Mouse (Mus musculus) hematopoietic stem cell, adult 5-6 weeks (primary cell): ENCODE data around the gene Pafah1b3. TPM values are rescaled to one million over a fixed set of nuclear protein-coding genes. Genes with fewer than 3 reads are reported as not detected.

Experiments used
- ATAC-seq, 2 experiments: fragments of 125-278 bp in 1 of 2; replicated peaks in 1 of 2; 2 replicates each; pipeline ENCODE4 v1.8.0; 2016 to 2017; ENCODE audit warnings: inconsistent platforms in 2 of 2, mild to moderate bottlenecking in 2 of 2, moderate number of reproducible peaks in 2 of 2, low read depth in 1 of 2, moderate TSS enrichment in 1 of 2; ENCODE audit not compliant: low FRiP score in 2 of 2, poor library complexity in 2 of 2, severe bottlenecking in 2 of 2, insufficient read depth in 1 of 2, low TSS enrichment in 1 of 2
- total RNA-seq: library from RNA; stranded (forward); fragments of 172-1452, 232-1000 nt; gene quantifications from 2 replicates; pipeline ENCODE4 v1.2.3, GENCODE M21; 2017

Gene Pafah1b3
- total RNA-seq, 1 experiment from 2014 or later, result 20.8 TPM

DNA sequence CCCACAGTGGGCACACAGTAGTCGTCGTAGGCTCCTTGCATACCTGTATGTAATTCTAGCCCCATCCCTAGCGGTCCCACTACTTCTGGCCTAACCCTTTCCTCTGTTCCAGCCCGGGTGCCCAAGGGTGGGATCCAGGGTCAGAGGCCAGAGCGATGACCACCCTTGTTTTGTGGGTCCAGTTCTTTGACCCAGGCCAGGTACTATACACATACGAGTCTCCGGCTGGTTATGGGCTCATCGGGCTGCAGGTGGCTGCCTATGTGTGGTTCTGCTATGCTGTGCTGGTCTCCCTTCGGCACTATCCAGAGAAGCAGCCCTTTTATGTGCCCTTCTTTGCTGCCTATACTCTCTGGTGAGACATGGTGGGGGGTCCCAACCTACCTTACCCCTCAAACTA lies 11.6 kb upstream of the Pafah1b3 start:
- ATAC-seq, result no peak

DNA sequence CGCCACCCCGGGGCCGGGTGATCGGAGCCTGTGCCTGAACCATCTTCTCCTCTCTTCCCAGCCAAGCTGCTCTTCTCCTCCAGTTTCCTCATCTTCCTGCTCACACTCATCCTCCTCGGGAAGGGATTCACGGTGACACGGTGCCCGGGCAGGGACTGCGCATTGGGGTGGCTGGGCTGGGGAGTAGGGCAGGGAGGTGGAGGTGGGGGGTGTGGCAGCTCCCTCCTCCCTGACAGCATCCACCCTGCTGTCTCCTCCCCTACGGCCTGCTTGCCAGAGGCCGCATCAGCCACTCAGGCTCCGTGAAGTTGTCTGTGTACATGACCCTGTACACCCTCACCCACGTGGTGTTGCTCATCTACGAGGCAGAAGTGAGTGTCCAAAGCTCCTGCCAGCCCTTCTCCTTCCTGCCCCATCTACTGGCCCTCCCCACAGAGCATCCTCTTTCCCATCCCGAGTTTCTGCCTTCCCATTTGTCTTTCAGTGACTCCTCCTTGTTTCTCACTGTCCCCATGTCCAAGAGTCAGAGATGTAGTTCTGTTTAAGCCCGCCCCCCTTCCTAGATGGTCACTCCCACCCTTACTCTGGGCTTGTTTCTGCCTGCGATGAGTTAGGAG lies 11.0 kb upstream of the Pafah1b3 start:
- ATAC-seq, result no peak

DNA sequence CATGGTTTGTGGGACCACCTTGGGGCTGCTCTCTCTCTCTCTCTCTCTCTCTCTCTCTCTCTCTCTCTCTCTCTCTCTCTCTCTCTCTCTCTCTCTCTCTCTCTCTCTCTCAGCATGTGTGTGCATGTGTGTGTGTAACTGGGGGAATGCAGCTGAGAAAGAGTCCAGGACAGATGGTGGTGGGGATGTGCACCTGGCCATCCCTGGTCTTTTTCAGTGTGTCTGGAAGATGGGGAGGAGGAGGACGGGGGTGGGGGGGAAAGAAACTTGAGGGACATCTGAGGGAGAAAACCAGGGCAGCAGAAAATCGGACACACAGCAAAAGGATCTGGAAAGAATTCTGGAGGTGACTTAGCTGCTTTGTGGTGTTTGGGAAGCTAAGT lies 8.8 kb upstream of the Pafah1b3 start:
- no peak for ATAC-seq

DNA sequence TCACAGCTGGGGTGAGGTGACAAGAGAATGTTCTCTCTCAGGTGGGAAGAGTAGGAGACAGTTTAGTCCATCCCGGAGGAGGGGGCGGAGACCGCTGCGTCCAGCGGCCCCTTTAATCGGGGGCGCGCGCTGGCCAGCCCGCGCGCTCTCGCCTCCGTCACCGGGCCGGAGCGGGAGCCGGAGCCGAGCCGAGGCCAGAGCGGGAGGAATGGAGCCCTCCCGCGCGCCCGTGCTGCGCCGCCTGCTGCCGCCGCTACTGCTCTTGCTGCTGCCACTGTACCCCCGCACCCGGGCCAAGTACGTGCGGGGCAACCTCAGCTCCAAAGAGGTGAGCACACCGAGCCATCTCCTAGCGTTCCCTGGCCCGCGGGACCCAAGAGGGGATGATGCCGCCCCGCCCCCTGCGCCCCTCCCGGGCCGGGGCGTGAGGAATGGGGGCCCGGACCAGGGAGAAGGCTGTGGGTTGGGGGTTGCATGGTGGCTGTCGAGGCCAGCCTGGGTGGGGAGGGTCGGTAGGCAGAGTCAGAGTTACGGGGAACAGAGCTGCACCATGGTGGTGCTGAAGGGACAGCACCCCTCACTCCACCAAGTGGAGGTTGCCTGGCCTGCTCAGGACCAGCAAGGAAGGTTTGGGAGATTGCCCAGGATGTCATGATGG lies 8.3 kb upstream of the Pafah1b3 start, which contains the start of gene Tmem145:
Gene Tmem145 (plus strand): TSS at position 151 of the 658 bp plus-strand sequence.
- peak; percentile 56 to 85; a peak in 3 of 4 replicates for ATAC-seq

DNA sequence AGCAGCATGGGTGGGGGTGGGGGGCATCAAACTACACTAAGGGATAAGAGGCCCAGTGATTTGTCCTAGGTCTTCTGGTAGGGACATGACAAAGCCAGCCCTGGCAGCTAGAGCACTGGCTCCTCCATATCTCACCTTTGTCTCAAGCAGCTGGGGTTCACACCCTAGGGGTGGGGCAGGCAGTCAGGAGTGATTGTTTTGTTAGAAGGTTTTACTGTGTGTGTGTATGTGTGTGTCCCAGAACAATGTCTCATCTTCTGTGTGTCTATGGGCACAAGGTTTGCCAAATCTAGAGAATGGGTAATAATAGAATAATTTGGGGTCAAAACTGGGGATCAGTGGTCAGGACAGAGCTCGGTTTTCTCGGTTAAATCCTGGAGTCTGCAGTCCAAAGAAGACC lies 7.7 kb upstream of the Pafah1b3 start:
- ATAC-seq, result no peak

DNA sequence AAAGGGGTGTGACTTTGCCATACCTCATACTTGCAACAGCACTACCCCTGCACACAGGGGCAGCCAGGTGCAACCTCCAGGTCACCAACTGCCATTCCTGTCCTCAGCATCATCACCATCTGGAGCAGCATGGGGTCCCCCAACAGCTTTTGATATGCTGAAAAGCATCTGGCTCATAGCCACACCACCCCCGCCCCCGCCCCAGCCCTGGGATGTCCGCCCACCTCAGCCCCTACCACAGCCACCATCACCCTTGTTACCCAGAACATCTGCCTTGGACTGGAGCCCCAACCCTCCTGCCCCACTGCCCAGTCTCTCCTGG lies 5.9 kb upstream of the Pafah1b3 start:
- no peak for ATAC-seq

DNA sequence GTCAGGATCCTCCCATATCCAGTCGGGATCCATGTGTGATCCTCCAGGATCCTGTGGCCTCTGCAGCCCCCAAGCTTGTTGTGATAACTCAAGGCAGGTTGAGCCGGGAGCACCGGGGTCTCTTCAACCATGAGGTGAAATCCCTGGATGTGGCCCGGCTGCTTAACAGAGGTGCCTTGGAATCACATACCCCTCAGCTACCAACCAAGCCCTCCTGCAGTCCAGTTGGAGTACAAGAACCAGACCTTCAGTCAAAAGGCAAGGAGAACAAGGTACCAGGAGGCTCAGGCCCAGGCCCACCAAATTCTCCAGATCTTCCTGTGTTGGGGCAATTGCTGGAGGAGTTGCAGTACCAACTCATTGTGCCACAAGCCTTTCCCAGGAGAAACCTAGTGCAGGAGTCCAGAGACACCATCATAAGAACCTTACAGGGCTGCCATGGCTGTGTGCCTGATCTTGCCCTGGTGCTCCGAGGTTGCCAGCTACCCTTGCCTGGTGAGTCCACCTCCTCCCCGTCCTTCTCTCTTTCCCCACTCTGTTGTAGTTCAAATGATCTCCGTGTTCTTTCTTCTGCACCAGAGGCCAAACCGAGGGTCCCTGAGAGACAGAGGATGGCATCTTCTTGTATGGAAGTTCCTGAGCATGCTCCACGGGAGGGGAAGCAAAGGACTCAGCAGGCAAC lies 5.4 kb upstream of the Pafah1b3 start:
- ATAC-seq, result no peak

DNA sequence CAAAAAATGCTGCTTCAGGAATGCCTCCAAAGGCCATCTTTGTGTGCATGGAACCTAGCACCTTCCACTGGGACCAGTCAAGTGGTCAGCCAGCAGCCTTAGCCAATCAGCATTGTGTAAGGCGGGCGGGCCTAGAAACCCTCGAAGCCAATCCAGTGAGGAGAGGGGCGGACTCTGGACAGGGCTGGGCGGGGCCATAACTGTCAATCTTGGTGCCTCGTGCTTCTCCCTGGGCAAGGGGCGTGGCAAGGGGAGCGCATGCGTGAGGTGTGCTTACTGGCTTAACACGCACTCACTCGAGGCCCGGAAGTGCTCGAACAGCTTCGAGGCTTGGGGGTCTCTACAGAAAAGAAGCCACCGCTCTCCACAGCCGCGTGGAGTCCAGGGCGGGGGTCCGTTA lies 3.3 kb upstream of the Pafah1b3 start, which contains the start of gene Prr19:
Gene Prr19 (plus strand): TSS at position 349 of the 400 bp plus-strand sequence.
- no peak for ATAC-seq

DNA sequence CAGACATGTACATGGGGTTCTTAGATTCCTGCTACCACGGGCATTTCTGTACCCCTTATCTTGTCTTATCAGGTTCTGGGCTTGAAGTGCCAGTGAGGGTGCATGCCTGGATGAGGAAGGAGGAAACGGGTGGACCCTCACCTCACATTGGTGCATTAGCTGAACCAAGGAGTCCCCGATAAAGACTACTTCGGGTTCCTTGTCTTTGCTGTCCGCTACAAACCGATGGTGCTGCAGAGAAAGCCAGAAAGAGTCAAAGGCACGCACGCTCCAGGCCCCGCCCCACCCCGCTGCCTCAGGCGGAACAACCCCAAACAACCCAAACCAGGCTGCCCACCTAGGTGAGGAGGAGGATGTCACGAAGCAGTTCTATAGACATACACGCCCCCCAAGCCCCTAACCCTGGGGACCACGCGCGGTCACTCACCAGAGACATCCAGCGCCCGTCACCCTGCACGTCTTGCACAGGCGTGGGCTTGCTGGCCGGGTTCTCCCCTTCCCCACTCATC lies 787 bp downstream of the Pafah1b3 start:
- peak; percentile 38 to 42; a peak in 3 of 4 replicates for ATAC-seq

DNA sequence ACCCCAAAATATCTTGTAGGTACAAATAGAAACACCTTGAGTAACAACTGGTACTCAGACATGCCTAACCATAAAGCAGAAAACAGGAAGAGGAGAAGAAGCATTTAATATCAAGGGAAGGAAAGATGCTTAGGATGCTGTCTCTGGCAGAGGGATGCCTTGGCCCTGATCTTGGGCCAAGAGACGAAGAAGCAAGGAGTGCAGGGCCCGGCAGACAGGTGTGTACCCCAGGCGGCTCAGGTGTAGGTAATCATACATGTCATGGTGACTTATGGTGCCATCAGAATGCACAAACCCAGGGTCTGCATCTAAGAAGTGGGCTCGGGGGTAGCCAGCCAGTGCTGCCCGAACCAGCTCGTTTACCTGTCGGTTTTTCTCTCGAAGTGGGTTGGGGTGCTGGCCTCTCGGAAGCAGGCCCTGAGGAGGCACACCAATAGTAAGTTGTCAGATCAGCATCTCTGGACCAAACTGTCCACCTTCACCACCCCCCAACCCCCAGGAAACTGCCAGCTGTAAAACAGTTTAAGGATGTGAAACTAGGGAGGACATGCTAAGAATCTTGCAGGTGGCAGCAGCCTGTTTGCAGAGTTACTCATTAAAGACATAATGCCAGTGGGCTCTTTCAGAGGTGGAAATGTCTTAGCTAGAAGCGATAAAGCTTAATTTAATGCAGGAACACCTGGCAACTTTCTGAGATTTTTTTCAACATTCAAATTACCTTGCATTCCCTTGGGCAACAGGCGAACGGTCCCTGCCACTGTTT lies 2.6 kb downstream of the Pafah1b3 start:
- no peak for ATAC-seq

DNA sequence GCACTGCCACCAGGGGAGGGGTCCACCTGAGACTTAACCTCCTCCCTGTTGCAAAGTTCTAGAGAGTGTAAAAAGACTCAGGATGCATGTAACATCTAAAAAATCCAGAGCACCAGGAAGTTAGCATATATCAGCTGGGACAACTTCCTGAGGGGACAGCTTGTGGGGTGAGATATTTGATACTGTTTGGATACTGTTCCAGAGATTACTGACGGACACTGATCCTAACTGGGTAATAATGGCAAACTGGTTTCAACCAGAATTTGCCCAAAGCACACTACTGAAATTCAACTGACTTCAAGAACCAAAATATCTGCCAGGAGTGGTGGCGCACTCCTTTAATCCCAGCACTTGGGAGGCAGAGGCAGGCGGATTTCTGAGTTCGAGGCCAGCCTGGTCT lies 3.3 kb downstream of the Pafah1b3 start:
- ATAC-seq, result no peak

DNA sequence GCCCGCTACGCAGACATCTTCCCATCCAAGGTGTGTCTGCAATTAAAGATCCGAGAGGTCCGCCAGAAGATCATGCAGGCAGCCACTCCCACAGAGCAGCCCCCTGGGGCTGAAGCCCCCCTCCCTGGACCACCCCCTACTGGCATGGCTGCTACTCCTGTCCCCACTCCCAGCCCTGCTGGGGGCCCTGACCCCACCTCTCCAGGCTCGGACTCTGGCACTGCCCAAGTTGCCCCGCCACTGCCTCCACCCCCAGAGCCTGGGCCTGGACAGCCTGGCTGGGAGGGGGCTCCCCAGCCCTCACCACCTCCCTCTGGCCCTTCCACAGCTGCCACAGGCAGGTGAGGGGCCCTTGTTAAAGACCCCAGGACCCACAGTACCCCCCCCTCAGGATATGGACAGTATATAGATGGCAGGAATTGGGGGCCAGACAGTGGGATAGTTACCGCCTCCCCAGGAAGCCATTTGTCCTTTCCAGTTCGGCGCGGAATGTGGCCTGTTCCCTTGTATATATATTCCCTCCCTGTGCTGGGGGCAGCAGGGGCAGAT lies 4.5 kb downstream of the Pafah1b3 start:
- ATAC-seq, result no peak

DNA sequence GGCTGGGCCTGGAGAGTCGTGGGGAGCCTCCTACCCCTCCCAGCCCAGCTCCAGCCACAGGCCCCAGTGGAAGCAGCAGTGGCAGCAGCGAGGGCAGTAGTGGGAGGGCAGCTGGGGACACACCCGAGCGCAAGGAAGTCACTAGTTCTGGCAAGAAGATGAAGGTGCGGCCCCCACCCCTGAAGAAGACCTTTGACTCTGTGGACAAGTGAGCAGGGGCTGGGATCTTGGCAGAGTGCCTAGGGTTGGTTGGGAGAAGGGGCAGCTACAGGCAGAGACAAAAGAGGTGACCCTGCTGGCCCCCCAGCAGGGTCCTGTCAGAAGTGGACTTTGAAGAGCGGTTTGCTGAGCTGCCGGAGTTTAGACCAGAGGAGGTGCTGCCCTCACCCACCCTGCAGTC lies 5.7 kb downstream of the Pafah1b3 start:
- ATAC-seq, result no peak

DNA sequence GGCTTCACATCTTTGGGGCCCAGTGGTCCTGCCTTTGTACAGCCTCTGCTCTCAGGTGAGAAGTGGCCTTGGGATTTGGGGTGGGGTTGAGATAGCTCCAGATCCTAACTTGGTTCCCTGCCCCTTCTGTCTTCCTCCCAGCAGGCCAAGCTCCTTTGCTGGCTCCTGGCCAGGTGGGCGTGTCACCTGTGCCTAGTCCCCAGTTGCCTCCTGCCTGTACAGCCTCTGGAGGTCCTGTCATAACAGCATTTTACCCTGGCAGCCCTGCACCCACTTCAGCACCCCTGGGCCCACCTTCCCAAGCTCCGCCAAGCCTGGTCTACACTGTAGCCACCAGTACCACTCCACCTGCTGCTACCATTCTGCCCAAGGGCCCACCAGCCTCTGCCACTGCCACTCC lies 6.9 kb downstream of the Pafah1b3 start:
- no peak for ATAC-seq

DNA sequence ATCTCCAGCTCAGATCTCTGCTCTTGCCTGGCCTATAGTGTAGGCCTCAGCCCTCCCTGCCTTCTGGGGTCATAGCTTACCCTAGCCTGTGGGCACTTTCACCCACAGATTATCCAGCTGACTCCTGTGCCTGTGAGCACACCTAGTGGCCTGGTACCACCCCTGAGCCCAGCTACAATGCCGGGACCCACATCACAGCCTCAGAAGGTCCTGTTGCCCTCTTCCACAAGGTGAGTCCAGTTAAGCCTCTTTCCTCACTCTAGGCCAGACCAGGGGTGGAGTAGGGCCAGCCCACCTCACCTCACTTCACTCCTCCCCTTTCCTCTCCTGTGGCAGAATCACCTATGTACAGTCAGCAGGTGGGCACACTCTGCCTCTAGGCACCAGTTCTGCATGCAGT lies 7.3 kb downstream of the Pafah1b3 start:
- no peak for ATAC-seq

DNA sequence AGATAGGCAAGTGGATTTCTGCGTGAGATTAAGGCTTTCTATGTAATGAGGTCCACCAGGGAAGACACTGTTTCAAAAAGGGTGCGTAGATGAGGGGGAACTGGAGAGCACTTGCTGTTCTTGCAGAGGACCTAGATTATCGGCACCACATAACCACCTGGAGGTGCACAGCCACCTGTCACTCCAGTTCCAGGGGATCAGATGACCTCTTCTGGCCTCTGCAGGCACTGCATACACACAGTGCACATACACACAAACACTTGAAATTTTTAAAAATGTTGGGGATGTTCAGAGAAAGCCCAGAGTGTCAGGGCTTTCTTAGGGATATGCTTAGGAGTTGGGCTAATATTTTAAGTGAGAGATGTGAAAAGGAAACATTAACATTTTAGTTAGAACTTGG lies 7.9 kb downstream of the Pafah1b3 start:
- ATAC-seq, result no peak

DNA sequence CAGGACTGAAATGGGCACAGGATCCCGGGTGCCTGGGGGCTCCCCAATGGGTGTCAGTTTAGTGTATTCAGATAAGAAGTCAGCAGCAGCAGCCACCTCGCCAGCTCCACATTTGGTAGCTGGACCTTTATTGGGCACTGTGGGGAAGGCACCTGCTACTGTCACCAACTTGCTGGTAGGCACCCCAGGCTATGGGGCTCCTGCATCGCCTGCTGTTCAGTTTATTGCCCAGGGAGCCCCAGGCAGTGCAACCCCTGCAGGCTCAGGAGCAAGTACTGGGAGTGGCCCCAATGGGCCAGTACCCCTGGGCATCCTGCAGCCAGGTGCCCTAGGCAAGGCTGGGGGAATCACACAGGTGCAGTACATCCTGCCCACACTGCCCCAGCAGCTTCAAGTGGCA lies 9.1 kb downstream of the Pafah1b3 start:
- no peak for ATAC-seq

DNA sequence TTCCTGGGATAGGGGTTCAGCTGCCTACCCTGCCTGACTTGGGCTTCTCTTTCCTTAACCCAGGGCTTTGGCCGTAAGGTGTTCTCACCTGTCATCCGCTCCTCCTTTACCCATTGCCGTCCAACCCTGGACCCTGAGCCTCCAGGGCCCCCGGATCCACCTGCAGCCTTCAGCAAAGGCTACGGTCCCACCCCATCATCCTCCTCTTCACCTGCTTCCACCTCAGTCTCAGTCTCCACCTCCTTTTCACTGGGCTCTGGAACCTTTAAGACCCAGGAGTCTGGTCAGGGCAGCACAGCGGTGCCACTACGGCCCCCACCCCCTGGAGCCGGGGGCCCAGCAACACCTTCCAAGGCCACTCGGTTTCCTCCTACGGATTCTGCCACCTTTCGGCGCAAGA lies 9.8 kb downstream of the Pafah1b3 start:
- no peak for ATAC-seq
